Mouse (Mus musculus): ENCODE measurements at regions not wholly inside any gene's neighbourhood (a gene's known extent, or its start where the extent isn't known, plus 50 kb on each side); places are given as distances from the start of the nearest gene placed in this dataset.

DNA sequence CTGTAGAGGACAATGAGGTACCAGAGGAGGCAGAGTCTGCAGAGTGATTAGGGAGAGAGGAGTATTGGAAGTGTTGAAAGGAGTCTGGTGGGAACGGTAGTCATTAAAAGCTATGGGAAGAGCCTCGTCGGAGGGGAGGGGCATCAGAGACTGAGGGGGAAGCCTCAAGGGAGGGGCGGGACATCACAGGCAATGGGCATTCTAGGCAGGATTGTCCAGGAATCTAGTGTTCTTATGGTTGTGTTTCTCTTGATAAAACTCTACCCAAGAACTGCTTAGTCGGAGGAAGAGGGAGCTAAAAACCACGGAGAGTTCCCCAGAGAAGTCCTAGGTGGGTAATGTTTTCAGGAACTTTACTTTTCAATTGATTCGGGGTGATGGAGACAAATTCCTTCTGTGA lies 90.2 kb downstream of the Sec23ip start:
- intact Hi-C loops (cut with DNase I): no loop called here
- no peak for DNase-seq (ENCODE audit: low spot score in 2 of 2)

DNA sequence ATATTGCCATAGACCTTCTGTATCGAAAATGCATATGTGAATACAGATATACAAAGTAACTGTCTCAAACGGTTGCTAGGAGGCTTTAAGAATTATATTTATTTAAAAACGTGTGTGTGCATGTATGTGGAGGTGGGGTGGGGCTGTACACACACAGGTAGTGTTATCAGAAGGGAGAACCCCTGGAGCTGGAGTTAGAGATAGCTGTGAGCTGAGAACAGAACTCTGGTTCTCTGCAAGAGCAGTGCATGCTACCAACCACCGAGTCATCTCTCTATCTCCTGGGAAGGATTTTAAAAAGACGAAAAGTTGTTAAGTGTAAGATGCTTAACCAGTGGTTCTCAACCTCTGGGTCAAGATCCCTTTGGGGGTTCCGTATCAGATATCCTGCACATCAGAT lies 91.7 kb downstream of the Sec23ip start:
- no peak for DNase-seq (ENCODE audit: low spot score in 2 of 2)
- intact Hi-C loops (cut with DNase I): no loop called here

DNA sequence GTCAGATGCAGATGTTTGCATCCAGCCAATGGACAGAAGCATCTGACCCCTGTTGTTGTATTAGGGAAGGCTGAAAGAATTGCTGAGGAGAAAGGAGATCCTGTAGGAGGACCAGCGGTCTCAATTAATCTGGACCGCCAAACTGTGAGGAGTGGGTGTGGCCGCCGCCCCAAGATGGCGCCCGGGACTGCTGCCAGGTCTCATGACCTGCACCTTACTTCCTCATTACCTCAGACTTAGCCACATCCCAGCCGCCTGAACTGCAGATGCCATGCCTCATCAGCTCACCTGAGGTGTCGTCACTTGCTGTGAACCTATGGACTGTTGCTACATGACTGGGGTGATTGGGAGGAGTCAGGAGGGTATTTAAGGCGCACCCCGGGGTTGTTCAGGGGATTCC lies 97.8 kb downstream of the Sec23ip start:
- intact Hi-C loops (cut with DNase I): no loop called here
- DNase-seq (ENCODE audit: low spot score in 2 of 2): no peak

DNA sequence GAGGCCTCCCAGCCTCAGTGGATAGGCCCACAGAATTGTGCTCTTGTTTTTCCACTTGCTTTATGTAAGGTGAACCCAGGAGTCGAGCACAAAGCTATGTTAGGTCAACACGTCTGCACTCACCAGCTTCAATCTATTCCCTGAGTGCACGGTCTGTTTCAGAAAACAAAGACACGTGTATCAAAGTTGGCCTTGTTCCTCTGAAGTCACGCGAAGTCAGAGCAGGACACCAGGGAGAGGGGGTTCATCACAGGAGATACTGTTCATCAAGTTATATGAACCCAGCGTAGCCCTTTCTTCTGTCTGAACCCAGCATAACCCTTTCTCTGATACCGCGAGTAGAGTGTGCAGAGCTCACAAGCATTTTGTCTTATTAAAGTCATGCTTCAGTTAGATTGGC lies 98.8 kb downstream of the Sec23ip start:
- intact Hi-C loops (cut with DNase I): no loop called here
- no peak for DNase-seq (ENCODE audit: low spot score in 2 of 2)

DNA sequence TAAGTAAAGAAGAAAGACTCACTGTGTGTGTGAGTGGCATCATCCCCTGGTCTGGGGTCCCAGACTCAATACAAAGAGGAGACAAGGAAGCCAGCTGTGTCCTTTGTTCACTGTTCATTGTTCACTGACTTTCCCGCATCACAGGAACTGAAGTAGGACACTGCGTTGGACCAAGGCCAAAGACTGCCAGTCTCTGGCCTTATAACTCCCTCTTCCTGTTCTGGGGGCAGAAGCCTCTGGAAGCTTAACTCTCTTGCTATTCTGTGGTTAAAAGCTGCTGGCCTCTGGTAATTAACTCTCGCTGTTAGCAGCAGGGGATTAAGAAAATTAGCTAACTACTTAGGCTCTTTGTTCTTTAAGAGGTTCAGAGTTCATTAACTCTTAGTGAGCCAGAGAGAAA lies 104.5 kb downstream of the Sec23ip start:
- no peak for DNase-seq (ENCODE audit: low spot score in 2 of 2)
- intact Hi-C loops (cut with DNase I): no loop called here

DNA sequence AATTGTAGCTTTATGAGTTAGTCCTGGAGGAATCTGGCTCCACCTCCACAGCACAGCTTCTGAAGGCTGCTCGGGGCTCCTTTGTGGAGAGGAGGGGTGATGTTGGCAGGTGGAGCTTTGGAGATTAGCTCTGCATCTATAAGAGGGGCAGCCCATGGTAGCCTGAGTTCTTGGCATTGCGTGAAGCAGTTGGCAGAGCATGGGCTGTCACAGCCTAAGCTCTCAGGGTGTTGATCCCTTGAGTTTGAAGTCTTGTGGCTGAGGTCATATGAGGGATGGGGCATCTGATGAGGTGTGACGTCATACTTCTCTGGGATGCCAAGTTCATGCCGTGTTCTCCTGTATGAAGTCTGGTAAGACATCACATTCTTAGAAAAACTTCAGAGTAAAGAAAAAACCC lies 109.5 kb downstream of the Sec23ip start:
- no peak for DNase-seq (ENCODE audit: low spot score in 2 of 2)
- intact Hi-C loops (cut with DNase I): no loop called here

DNA sequence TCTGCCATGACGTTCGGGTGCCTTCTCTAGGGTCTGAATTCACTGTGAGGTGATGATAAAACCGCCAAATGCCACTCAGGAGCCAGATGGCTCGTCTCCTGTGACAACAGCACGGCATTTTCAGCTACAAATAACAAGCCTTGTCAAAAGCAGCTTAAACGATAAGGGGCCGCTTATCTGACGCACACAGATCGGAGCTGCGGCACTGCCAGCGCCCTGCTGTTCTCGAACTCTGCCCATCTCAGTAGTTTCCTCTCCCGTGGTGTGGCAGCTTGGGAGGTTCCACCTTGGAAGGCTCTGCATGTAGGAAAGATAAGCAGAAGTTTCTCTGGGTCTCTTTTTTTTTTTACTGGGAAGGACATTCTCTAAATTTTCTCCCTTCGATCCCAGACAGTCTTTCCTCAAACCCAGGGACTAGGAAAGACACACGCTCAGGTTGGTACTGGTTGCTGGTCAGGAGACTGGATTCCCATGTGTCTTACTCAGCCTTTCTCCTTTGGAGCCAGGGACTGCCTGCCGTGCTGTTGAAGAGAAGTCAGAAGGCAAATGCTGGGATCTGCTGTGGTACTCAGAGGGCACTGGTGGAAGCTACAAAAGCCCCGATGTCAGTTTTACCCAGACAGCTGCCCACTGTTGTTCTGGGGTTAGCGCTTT lies 110.1 kb downstream of the Sec23ip start:
- no peak for DNase-seq (ENCODE audit: low spot score in 2 of 2)
- intact Hi-C loops (cut with DNase I): no loop called here

DNA sequence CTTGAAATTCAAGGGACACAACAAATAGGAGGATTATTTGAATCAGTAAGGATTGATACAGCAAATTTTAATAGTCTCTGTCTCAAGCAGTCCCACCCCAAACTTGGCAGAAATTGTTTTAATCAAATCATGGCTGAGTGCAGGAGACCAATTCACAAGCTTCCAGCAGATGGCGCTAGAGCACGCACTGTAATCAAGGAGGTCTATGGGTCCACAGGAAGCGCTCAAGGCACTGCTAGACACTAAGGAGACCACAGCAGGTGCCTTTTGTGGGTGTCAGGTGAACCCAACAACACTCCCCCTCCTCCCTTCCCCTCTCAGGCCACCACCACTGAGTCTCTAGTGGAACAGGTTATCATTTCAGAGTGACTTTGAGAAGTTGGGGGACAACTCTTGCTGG lies 115.4 kb downstream of the Sec23ip start:
- intact Hi-C loops (cut with DNase I): loop anchor here (10.0 kb wide), 2 partner anchors 385 to 645 kb away; no protein-coding TSS in a partner anchor
- DNase-seq (ENCODE audit: low spot score in 2 of 2): peak; percentile 67 to 84

DNA sequence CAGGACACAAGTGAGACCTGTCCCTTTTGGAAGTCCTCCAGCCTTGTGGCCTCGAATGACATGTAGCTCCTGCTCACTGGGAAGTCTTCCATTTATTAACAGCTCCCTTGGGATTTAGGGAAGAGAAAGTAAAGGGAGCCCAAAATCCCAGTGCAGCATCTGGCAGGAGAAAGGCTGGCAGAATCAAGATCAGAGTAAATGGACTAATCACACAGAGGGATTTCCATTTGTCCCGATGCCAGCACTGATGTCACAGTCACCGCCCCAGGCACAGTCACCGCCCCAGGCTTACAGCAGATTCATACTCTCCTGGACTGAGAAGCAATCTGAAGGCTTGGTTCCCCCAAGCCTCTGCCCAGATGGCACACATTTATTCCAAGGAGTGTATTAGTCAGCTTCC lies 116.0 kb downstream of the Sec23ip start:
- intact Hi-C loops (cut with DNase I): loop anchor here (10.0 kb wide), 2 partner anchors 384 to 644 kb away; no protein-coding TSS in a partner anchor
- peak; percentile 8 to 9 for DNase-seq (ENCODE audit: low spot score in 2 of 2)

DNA sequence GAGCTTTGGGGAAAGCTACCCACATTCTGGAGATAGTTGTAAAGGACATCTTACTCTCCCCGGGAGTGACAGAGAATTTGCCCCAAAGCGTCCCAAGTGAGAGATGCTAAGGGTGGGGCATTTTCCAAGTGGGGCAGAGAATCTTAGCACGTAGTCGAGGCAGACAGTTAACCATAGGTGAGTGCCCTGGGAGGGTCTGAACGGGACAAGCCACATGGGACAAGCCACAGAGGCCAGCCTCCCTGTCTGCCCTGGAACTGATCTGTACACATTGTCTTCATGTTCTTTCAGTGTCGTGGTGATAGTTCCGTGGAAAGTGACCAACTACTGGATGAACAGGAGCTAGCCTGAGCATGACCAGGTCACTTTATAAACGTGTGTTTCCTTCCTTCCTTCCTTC lies 116.6 kb downstream of the Sec23ip start:
- DNase-seq (ENCODE audit: low spot score in 2 of 2): no peak
- intact Hi-C loops (cut with DNase I): loop anchor here (10.0 kb wide), 2 partner anchors 383 to 643 kb away; no protein-coding TSS in a partner anchor

DNA sequence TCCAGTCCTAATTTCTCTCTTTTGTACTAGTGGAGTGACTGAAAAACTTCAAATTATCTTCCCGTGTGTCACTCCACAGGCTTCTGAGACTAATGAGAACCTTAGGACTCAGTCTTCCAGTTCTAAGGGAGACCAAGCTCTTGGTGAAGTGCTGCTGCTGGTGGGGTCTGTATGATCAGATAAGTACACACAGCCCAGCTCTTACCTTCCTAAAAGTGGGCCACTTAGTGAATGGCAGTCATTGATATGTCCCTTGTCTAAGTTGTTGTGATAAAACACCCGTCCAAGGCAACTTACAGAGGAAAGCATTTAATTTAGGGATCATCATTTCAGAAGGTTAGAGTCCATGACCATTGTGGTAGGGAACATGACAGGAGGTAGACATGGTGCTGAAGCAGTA lies 124.1 kb downstream of the Sec23ip start:
- intact Hi-C loops (cut with DNase I): loop anchor here (10.0 kb wide), 2 partner anchors 376 to 636 kb away; no protein-coding TSS in a partner anchor
- no peak for DNase-seq (ENCODE audit: low spot score in 2 of 2)

DNA sequence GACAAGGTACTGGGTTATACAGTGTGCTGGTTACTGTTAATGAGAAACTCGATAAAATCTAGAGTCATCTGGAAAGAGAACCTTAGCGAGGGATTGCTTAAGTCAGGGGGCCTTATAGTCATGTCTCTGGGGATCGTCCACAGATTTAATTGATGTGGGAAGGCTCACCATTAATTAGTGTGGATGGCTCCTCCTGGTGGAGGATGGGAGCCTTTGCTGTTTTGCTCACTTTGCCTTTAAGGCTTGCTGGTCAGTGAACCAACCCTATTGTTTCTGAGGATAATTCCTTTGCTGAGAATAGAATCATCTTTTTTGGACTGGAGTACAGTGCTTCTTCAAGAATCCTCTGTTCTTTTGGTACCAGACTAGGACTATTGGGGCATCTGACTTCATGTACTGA lies 139.3 kb downstream of the Sec23ip start:
- no peak for DNase-seq (ENCODE audit: low spot score in 2 of 2)
- intact Hi-C loops (cut with DNase I): no loop called here

DNA sequence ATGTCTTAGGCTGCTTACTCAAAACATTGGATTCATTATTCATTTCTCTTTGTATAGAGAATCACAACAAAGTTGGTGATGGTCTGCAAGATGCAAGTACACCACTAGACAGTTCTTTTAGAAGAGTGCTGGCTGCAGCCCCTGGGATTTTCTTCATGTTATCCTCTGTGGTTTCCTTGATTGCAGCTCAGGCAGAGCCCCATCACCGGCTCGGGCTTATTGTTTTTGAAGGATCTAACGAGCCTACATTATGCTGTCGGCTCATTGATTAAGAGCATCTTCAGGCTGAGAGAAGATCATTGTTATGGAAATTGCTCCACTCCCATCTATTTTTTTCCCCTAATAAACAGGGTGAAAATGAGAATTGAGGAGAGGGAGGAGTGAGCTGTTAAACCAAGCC lies 140.8 kb downstream of the Sec23ip start:
- DNase-seq (ENCODE audit: low spot score in 2 of 2): no peak
- intact Hi-C loops (cut with DNase I): no loop called here

DNA sequence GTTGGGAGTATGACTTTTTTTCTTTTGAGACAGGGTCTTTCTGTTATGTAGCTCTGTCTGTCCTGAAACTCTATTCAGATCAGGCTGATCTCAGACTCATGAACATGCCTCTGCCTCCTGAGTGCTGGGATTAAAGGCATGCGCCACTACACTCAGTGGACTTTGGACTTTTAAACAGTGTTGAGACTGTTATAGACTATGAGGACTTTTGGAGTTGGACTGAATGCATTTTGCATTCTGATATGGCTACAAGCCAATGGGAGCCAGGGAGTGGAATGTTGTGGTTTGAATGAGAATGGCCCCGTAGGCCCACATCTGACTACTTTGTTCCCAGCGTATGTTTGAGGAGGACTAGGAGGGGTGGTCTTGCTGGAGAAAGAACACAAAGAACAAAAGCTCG lies 165.4 kb downstream of the Sec23ip start:
- intact Hi-C loops (cut with DNase I): no loop called here
- no peak for DNase-seq (ENCODE audit: low spot score in 2 of 2)

DNA sequence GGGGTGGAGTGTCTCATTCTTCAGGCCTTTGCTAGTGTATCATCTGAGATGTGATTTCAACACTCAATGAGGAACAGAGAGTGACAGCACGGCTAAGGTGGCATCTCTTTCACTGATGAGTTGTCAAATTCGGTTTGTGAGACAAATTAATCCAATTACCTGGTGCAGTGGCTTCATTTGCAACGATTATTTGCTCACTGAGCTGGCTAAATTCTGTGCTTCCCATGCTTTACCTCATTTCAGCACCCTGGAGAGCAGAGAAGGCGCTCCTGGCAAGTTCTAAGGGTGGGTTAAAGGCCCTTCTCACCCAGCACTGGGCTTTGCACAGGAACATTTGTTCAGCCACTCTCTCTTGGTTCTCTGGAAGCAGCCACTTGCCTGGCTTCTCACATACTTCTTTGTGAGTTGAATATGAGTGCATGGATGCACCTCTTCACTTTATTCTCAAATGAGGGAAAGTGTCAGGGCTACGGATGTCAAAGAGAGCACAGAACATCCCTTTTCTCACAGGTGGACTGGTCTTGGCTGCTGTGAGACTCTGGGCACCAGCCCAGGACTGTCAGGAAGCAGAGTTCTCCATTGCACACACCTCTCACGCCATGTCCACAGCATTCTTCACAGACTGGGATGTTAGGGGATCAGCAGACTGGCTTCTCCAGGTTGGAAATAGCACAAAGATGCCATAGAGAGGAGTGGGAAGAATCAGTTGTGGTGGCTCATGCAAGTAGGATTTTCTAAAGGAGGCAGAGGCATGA lies 193.4 kb downstream of the Sec23ip start:
- intact Hi-C loops (cut with DNase I): no loop called here

DNA sequence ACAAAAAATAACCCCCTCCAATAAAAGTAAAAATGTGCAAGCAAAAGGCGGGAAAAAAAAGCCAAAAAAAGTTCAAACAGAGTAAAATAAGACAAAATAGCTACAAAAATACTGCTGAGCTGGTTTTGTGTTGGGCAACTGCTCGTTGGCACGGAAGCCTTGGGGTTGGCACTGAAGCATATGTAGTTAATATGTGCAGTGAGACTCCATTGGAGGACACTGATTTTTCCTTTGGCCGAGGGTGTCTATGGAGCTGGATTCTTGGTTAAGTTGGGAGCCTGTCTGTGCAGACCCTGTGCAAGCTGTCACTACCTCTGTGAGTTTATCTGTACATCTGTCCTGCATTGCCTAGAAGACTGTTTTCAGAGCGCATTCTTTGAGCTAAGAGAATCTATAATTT lies 215.8 kb downstream of the Sec23ip start:
- intact Hi-C loops (cut with DNase I): no loop called here

More for the DNA sequence above, 193.4 kb downstream of the Sec23ip start:
- no peak for DNase-seq (ENCODE audit: low spot score in 2 of 2)

DNA sequence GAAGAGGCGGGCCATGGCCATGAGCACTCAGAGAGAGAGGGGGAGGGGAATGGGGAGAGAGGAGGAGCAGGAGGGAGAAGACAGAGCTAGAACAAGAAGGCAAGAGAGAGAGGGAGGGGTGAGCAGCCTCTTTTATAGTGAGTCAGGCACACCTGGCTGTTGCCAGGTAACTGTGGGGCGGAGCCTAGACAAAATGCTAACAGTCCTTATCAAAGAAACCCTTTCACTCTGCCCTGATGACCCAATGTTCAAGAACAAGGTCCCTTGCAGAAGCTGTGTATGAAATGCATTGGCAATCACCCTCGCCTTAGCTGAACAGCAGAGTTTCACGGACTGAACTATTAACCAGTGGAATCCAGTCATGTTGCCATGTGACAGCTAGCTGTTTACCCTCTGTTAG lies 235.2 kb downstream of the Sec23ip start:
- intact Hi-C loops (cut with DNase I): no loop called here

More for the DNA sequence above, 215.8 kb downstream of the Sec23ip start:
- DNase-seq (ENCODE audit: low spot score in 2 of 2): no peak

DNA sequence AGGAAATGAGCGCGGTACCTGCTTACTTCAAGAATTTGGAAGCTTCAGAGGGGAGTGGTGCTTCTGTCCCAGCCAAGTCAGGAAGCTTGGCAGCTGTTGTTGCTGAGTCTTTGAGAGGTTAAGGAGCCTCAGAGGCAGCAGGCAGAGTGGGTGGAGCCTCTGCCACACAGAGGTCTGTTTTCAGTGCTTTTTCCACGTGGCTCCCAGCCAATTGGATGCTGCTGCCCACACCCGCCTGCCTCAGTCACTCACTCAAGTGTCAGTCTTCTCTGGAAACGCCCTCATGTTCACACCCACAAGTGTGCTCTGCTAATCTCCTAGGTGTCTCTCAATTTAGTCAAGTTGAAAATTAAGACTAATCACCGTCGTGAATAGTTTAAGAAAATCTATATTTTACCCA lies 236.1 kb downstream of the Sec23ip start:
- intact Hi-C loops (cut with DNase I): no loop called here
- no peak for DNase-seq (ENCODE audit: low spot score in 2 of 2)

More for the DNA sequence above, 235.2 kb downstream of the Sec23ip start:
- no peak for DNase-seq (ENCODE audit: low spot score in 2 of 2)

DNA sequence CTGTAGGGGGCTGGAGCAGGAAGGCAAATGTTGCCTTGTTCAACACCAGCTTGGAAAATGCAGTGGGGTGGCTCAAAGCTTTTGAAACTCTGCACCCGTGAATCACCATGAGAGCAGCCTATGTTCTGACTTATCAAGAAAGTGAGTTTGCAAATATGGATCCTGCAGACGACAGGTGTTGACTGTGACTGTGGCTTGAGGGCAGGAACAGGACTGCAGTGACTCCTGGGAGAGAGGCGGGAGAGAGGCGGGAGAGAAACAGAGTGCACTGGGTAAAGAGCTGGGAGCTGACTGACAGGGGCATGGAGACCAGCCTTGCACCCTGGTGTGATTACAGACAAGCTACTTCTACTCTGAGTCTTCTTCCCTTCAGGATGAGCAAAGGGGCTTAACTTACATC lies 254.0 kb downstream of the Sec23ip start:
- intact Hi-C loops (cut with DNase I): no loop called here
- DNase-seq (ENCODE audit: low spot score in 2 of 2): no peak

DNA sequence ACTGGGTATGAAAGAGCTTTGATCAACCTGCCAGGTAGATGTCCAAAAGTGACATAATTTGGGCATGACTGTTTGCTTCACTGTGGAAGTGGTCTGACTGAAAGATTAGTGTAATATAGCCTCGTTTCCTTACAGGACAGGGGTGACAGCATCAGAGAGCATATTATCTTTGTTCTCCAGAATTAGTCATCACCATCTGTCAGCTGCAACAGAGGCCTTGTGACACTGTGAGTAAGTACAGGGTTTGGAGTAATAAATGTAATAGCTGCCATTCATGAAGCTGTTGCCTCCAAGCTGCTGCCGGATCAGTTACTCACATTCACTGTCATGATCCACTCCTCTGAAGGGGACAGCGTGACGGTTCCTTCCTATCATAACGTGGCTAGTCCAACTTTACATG lies 254.4 kb upstream of the Plpp4 start:
- intact Hi-C loops (cut with DNase I): no loop called here
- DNase-seq (ENCODE audit: low spot score in 2 of 2): peak in 1 of 2 experiments; percentile 5

DNA sequence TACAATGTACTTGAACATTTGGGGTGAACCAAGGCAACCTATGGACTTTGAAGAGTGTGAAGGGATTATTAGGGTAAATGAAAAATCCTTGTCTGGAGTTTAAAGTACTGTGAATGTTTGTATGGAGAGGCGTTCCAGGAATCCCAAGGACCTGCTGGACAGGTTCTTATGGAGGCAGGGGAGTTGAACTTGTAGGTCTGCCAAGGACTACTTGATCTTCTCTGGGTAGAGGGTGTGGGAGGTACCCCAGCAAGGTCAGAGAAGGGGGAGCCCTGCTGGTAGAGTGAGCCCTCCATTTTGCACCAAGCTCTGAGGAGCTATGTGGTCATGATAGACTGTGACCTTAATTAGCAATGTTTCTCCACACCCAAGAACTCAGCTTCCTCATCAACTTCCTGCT lies 253.7 kb upstream of the Plpp4 start:
- intact Hi-C loops (cut with DNase I): no loop called here
- no peak for DNase-seq (ENCODE audit: low spot score in 2 of 2)
